Mouse (Mus musculus) megakaryocyte-erythroid progenitor cell, adult 5-6 weeks (primary cell): Measurements from ENCODE around the gene Mypop. TPM values are rescaled to one million over a fixed set of nuclear protein-coding genes. Genes with fewer than 3 reads are reported as not detected.
A peak's percentile ranks its signal among the peaks of the same experiment; 100 is the strongest.

Source experiments
- ATAC-seq: replicated peaks from 2 replicates; pipeline ENCODE4 v1.8.0; 2016; ENCODE audit warnings: mild to moderate bottlenecking, inconsistent platforms; ENCODE audit not compliant: severe bottlenecking, poor library complexity, low FRiP score, low TSS enrichment
- total RNA-seq, 2 experiments: library from RNA; stranded (forward) in 1 of 2; stranded (reverse) in 1 of 2; fragments of 200-1000, 215-1000 nt in 1 of 2; fragments of >200 nt in 1 of 2; fragmentation: Nextera tagmentation in 1 of 2; gene quantifications; 2 replicates each; pipeline ENCODE4 v1.2.3; 2014 to 2017

Mypop gene
- total RNA-seq (2014; fragmentation: Nextera tagmentation) (not detected in 2 replicates), total RNA-seq (2017) (0.23 and 2.0 TPM in 2 replicates)

DNA sequence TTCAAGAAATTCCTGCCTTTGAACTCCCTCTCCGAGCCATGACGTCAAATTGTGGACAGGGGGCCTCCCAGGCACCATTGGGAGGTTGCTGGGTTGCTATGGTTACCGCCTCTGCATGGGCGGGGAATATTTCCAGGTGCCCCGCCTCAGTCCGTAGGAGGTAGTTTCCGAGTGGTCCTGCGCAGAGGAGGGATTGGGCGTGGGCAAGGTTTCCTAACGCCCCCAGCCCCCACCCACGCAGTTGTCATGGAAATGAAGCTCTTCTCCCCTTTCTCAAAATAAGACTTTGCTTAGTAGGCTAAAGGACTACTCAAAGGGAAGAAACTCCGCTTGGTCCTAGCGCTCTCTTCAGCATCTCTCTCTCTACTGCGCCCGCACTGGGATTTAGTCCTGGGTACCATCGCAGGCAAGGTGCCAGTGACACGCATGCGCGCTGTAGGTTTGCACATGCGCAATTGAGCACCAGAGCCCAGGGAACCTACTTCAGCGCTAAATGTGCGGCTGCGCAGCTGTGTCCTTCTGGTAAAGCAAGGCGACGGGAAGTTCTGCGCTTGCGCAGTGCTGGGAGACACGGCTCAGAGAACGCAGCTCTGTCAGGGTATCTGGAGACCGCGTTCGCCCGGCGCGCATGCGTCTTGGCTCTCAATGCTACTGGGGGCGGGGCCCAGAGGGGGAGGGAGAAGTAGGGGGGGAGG is at the start of gene Mypop:
TSS of gene Mypop (plus strand) at position 645 of the 695 bp plus-strand sequence.
- peak; percentile 82 for ATAC-seq

DNA sequence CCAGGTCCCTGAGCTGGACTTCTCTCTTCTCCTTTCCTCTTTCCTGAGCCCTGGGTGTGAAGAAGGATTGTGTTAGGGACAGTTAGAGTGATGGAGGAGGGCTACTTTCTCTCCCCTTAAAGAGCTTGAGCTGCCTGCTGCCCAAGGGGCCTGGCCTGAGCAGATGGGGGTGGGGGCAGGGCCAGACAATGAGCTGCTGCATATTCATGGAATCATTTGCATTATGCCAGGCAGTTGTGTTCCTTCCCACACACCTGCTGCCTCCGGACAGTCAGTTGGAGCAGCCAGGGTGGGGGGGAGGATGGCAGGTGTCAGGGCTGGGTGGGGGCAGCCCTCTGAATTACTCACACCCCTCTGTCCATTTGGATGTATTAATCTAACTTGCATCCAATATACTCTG is 48.7 kb upstream of the Mypop start:
- no peak for ATAC-seq

DNA sequence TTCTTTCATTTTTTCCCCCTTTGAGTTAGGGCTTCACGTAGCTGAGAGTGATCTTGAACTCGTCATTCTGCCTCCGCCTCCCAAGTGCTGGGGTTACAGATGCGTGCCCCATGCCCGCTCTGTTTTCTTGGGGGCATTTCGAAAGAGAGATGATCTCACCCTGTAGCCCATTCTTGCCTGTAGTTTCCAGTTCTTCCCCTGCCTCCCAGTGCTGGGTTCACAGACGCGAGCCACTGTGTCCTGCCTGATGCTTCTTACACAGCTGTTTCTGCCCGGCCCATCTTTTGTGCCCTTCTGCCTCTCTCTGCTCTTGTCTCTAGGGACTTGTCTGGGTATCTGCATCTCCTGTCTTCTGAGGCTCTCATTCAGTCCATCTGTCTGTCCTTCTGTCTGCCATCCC is 48.2 kb upstream of the Mypop start:
- ATAC-seq, result no peak

DNA sequence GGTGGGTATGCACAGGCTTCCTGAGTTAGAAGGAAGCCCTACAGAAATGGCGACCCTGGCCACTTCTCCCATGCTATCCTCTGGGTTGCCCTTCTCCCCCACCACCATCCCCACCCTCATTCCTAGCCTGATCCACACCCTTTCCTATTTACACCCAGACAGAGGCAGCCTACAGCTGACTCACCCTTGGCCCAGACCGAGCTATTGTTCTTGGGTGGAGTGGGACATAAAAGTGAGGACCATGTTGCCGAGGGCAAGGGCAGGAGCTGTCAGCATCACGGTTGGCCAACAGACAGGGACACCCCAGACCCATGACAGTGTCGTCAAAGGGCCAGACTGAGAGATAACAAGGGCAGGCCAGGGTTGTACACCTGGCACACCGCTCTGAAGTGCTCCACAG is 42.9 kb upstream of the Mypop start:
- no peak for ATAC-seq

DNA sequence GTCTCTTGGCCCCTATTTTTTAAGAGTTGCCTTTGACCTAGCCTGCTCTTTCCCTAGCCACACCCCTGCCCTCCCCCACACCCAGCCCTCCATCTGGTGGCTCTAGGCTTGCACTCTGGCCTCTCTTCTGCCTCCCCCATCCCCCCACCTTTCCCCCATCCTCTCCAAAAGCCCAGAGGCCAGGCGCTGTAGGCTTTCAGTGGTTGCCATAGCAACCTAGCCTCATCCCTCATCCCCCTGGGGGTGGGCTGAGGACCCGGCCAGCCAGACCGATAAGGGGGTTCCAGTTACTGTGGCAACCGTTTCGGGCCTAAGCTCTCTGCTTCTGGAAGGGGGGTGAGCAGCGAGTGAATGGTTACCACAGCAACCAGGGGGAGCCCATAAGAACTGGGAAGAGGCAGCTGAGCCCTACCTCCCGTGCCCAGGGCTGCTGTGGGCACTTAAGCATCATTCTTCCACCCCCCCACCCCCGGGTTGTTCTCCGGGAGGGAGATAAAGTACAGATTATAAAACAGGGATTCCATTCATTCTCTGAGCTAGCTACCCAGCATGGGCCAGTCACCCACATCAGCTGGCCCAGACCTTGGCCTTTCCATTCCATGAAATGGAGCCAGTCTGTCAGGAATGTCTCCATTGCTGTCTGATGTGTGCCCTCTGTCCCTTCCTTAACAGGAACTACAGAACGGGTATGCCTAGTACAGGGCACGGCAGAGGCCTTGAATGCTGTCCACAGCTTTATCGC is 41.1 kb upstream of the Mypop start:
- no peak for ATAC-seq

DNA sequence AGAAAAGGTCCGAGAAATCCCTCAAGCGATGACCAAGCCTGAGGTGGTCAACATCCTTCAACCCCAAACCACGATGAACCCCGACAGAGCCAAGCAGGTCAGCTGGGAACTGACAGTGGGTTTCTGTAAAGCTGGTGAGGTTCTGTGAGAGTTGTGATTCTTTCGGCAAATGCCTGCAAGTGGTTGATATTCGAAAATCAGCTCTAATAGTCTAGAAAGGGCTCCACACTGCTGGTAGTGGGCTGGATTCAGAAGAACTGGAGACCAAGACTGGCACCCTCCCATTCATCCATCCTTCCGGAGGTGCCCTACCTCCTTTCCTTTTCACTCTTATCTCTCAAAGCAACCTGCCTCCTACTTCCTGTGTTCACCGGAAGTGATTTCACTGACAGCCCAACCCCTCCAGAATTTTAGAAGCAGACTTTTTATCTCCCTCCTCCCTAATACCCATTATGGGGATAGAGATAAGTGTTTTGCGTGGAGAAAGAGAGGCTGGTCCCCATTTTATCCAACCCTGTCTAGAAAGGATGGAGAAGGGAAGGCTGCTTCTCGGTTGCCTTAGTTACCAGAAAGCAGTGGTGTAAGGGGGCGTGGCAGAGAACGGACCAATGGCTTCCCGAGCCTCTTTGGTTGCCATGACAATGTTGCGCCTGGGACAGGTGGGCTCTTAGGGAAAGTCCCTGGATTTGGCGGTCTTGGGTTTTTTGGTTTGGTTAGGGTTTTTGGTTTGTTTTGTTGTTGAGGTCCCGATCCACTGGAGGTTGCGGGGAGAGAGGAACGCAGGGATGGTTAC is 40.3 kb upstream of the Mypop start:
- 0 out of 2 replicates have a peak, but pooled peaks have one; percentile 44 for ATAC-seq

DNA sequence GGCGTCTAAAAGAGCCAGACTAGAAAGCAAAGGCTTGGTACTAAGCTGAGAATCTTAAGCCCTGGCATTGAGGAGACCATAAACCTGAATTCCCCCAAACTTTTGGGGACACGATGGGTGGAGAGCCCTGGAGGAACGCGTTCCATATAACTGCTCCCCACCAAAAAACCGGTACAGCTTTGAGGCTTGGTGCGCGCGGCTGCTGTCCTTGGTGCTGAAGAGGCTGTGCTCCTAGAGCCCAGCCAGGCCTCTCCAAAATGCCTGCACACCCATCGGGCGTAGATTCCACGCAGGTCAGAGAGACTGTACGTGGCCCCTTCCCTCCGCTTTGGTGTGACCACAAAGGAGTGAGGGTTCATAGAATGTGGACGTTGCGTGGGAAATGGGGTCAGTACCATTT is 39.6 kb upstream of the Mypop start:
- ATAC-seq, result peak; percentile 76

DNA sequence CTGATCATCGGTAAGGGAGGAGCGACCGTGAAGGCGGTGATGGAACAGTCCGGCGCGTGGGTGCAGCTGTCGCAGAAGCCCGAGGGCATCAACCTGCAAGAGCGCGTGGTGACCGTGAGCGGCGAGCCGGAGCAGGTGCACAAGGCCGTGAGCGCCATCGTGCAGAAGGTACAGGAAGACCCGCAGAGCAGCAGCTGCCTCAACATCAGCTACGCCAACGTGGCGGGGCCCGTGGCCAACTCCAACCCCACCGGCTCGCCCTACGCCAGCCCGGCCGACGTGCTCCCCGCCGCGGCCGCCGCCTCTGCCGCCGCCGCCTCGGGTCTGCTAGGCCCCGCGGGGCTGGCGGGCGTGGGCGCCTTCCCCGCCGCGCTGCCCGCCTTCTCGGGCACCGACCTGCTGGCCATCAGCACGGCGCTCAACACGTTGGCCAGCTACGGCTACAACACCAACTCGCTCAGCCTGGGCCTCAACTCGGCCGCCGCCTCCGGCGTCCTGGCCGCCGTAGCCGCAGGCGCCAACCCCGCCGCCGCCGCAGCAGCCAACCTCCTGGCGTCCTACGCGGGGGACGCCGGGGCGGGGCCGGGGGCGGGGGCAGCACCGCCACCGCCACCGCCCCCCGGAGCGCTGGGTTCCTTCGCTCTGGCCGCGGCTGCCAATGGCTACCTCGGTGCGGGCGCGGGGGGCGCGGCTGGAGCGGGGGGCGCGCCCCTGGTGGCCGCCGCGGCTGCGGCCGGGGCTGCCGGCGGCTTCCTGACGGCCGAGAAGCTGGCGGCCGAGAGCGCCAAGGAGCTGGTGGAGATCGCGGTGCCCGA is 33.3 kb upstream of the Mypop start:
- no peak for ATAC-seq

DNA sequence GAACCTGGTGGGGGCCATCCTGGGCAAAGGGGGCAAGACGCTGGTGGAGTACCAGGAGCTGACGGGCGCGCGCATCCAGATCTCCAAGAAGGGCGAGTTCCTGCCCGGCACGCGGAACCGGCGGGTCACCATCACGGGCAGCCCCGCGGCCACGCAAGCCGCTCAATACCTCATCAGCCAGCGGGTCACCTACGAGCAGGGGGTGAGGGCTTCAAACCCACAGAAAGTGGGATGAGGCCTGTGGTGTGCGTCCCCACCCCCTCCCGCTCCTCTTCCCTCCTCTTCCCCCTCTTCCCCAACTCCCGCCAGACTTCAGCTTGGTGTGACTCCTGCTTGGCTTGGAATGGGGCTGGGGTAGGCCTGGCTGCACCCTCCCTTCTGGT is 32.7 kb upstream of the Mypop start:
- ATAC-seq, result no peak

DNA sequence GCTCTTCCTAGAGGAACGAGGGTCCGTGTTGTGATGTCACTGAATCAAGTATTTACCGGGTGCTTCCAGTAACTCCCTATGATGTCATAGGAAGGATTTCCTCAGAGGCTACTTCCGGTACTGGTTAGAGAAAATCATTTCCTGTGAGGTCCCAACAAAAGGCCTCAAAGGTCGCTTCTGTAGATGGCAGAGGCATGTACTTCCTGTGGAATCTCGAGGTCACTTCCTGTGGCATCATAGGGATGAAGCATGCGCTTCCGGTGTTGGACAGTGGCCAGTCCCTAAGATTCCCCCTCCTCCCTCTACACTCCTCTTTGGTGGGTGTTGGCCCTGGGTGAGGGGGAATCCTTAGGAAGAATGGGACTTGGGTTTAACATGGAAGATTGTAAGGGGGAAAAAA is 31.6 kb upstream of the Mypop start:
- ATAC-seq, result no peak

DNA sequence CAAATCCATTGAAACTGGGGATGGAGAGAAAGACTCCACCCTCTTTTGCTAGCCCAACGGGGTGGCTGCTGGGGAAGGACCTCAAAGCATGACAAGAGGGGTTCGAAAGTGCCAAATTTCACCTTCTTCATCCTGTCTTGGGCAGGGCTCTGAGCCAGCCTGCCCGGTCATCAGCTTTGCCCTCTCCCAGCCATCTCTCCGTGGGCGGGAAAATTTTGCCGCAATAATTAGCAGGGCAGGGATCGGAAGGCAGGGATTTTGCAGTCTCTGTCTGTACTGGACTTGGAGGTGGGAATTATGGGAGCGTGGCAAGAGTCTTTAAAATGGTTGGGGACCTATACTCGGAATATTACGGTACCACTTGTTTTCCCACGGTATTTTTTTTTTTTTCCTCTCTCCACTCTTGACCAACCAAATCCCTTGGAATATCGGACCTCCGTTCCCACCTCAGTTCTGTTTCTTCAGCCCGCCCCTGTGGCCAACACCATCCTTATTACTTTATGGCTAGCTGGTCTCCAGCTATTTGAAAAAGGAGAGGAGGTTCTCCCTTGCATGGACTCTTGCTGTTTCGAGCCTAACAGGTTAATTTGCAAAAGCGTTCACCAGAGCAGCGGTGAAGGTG is 28.8 kb upstream of the Mypop start:
- no peak for ATAC-seq

DNA sequence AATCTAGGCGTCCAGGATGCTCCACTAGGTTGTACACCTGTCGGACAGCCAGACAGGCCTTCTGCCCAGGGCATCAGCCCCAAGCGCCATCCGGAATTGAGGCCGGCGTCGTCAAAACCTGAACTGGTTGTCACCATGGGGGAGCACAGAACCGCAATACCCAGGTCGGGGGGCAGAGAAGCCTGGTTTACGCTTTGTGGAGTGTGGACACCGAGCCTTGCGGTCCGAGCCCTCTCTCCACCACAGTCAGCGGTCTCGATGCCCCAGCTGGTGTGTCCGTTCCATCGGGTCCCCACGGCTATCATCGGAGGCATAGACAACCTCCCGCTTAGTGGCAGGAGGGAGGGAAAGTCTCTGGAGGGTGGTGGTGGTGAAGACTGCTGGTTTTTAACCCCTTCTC is 28.2 kb upstream of the Mypop start:
- ATAC-seq, result no peak

DNA sequence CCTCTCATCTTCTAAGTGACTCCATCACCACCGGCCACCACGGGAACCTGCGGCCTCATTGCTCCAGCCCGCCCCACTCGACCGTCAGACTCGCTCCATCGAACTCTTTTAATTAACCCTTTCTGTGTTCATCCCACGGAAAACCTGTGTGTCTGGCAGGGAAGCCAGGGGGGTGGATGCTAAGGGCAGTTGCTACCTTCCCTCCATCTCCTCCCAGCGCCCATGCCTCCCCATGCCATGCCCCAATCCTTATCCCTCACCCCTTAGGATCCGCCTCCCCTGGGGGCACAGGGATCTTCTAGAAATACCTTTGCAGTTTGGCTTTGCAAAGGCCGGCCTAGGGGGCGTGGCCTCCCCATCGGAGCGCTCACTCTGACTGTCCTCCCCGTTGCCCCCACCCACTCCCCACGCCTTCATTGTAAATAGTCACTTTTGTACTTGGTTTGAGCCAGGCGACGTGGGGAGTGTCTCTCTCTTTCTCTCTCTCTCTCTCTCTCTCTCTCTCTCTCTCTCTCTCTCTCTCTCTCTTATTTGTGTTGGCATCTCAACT is 27.7 kb upstream of the Mypop start:
- no peak for ATAC-seq

DNA sequence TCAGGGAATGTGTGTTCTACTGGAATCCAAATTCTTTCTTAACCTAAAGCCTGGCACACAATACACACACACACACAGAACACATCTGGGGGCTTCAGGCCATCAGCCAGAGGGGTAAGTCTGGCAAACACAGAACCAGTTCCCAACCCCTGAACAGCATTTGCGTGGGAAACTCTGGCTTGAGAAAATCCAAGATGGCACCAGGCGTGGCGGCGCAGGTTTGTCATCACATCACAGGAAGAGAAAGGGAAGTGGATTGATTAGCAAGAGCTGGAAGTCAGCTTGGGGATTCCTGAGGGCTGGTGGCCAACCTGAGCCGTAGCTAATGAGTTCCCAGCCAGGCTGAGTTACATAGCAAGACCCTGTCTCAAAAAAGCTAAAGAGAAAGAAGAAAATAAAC is 25.7 kb upstream of the Mypop start:
- no peak for ATAC-seq

DNA sequence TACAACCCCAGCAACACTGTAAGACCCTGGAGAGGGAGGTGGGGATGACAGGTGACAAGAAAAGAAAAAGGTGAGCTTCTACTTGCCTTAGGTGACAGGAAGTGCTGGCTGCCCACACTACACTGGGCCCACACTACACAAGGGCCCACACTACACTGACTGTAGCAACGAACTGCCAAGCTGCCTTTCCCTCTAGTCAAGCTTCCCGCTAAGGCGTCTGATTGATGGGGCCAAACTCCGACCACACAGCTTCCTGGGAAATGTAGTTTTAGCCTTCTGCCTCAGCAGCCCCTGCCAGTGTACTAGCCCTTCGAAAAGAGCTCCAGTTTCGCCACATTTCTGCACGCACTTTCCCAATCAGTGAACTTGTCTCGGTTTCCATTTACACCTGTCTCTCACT is 23.4 kb upstream of the Mypop start:
- ATAC-seq, result no peak

DNA sequence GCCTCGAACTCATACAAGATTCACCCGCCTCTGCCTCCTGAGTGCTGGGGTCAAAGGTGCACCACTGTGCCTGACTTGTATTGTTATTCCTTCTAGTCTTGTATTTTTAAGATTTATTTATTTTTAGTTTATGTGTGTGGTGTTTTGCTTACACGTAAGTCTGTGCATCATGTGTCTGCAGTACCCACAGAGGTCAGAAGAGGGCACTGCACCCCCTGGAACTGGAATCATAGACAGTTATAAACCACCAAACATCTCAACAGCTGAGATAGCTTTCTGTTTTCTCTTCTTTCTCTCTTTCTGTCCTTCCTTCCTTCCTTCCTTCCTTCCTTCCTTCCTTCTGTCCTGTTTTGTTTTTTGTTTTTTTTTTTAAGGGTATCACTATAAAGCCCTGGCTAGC is 20.1 kb upstream of the Mypop start:
- no peak for ATAC-seq

DNA sequence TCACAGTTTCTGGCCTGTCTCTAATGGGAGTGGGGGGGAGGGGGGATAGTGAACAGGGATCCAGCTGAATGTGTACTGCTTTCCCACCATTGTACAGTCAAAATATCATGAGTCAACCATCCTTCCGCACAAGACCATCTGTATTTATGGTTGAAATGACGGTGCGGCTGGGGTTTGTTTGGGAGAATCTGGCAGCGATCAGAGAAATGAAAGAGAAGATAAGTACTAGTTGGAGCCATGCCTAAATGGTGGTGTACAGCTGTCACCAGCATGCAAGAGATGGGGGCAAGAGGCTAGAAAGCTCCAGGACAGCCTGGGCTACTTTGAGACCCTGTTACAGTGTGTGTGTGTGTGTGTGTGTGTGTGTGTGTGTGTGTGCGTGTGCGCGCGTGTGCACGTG is 12.7 kb upstream of the Mypop start:
- no peak for ATAC-seq

DNA sequence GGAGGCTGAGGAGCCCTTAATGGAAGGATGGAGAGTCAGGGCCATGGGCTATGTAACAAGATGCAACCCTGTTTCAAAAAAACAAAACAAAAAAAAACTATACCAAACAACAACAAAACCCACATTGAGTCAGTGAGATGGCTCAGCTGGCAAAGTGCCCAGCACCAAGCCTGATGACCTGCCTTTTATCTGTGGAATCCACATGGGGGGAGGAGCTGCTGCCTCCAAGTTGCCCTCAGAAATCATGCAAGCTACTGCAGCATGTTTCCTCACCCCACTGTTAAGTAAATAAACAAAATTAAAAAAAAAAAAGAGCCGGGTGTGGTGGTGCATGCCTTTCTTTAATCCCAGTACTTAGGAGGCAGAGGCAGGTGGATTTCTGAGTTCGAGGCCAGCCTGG is 4.5 kb upstream of the Mypop start:
- peak; percentile 60 for ATAC-seq

DNA sequence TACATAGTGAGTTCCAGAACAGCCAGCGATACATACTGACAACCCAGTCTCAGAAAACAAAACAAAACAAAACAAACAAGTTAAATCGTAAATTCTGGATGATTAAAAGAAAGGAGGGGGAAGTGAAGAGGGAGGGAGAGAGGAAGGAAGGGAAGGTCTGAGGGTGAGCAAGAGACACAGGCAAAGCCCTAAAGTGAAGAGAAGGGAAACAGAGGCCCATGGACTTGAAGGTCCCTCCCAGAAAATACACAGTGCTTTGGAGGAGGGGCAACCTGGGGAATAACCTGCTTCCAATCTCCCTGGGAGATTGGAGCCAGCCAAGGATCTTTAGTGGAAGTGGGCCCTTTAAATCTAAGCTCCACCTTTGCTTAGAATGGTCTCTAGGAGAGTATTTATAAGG is 3.9 kb upstream of the Mypop start, which contains the start of gene Nanos2:
TSS of gene Nanos2 (plus strand) at position 301 of the 400 bp plus-strand sequence.
- no peak for ATAC-seq
